9 mouse cellular contexts compared by ENCODE assay signal in genomic region chr4:106127641-106128040, GRCm38 (mm10).
DNase-seq lines count a peak whose midpoint lies in the region; ATAC-seq lines count a peak whose summit lies in the region.
"Had no signal": no experiment of that assay in that cellular context is flagged by ENCODE, and none has a peak within 500 bp of the region (broad histone marks: within the 10 kb centered on the region; RNA-seq: fewer than 3 reads in every experiment).

No protein-coding gene starts in this region.

- H3K4me3 ChIP-seq in intestine, embryonic 16.5 days (ENCODE audit: low read length): no peak overlapping the region

- H3K9ac ChIP-seq in intestine, embryonic 16.5 days (ENCODE audit: low read depth, low read length): no peak overlapping the region

- H3K4me2 ChIP-seq in intestine, embryonic 16.5 days (ENCODE audit: low read depth, low read length): no peak overlapping the region

- no peaks in the 10 kb centered on the region for H3K36me3 ChIP-seq in intestine, embryonic 16.5 days (ENCODE audit: control insufficient read depth, insufficient read depth, low read length)
- H3K36me3 ChIP-seq: G1E had no signal

- H3K27ac ChIP-seq in intestine, embryonic 16.5 days (ENCODE audit: low read length): 0 out of 2 replicates have a peak overlapping the region, but pooled peaks have one; percentile 11

- intact Hi-C loops in left cerebral cortex, postnatal 14 days (cut with DNase I): no loop called here

- no peak for ATAC-seq in cerebellum, adult (ENCODE audit: insufficient number of reproducible peaks, low FRiP score, low TSS enrichment)
- peak; percentile 33; the same call in 1 of the 2 replicates for ATAC-seq in intestine, embryonic 16.5 days

- peak; percentile 43 to 64 for DNase-seq in cerebellum, postnatal 14 days
- DNase-seq in left cerebral cortex, postnatal 14 days (ENCODE audit: low spot score in 2 of 2): peak; percentile 17 to 26
- no peak for DNase-seq in left cerebral cortex, adult 11 months (ENCODE audit: low spot score)
- DNase-seq in adrenal gland, postnatal 14 days: peak; percentile 59
- peak; percentile 71 for DNase-seq in retina, embryonic 14.5 days (ENCODE audit: low spot score)
- no peak for DNase-seq in urinary bladder, postnatal 36 days (ENCODE audit: low spot score in 2 of 2)

- H3K4me1 ChIP-seq in intestine, embryonic 16.5 days (ENCODE audit: control insufficient read depth, insufficient read depth, low read length): no peaks in the 10 kb centered on the region

- H3K9me3 ChIP-seq in intestine, embryonic 16.5 days (ENCODE audit: control insufficient read depth, low read length): no peaks in the 10 kb centered on the region

- 54% methylated on average over 7 of the region's 7 CpGs for WGBS in intestine, embryonic 16.5 days

- H3K27me3 ChIP-seq in intestine, embryonic 16.5 days (replicated peaks; ENCODE audit: control insufficient read depth, insufficient read depth, low read length): no peaks in the 10 kb centered on the region

Comparison
In these comparisons a context has a peak if more than half of its experiments do, and no peak if none do; other contexts are left out.
1. DNase-seq: peak in cerebellum, postnatal 14 days (2 of 2), left cerebral cortex, postnatal 14 days (2 of 2), adrenal gland, postnatal 14 days (single experiment) and retina, embryonic 14.5 days (single experiment); none in left cerebral cortex, adult 11 months (single experiment) and urinary bladder, postnatal 36 days (0 of 2).